Mouse (Mus musculus): Measurements from ENCODE around the gene Jph2. TPM values are rescaled to one million over a fixed set of nuclear protein-coding genes. Genes with fewer than 3 reads are reported as not detected.

The Jph2 gene
- polyA plus RNA-seq, 2 experiments = 2.6 to 8.2 TPM

GRCm38 (mm10) chr2:163362940-163363921, 34.6 kb downstream of the Jph2 start:
- Histone ChIP-seq H3K9me3 (ENCODE audit: control insufficient read depth, low read length) (no peaks in the 10 kb centered on the region), H3K27me3 (ENCODE audit: control insufficient read depth, insufficient read depth, low read length) (no peaks in the 10 kb centered on the region), H3K36me3 (ENCODE audit: control insufficient read depth, insufficient read depth, low read length) (no peaks in the 10 kb centered on the region), H3K4me2 (replicated peaks; ENCODE audit: low read depth, low read length, severe bottlenecking) (no peak overlapping the region), H3K4me3 (replicated peaks; ENCODE audit: low read length) (no peak overlapping the region), H3K4me1 (ENCODE audit: control insufficient read depth, insufficient read depth, low read length) (no peaks in the 10 kb centered on the region), H3K9ac (ENCODE audit: low read depth, low read length, severe bottlenecking) (no peak overlapping the region), H3K27ac (replicated peaks; ENCODE audit: low read depth, low read length) (no peak overlapping the region)
- TF ChIP-seq POLR2A (IDR thresholded peaks at IDR 0.05; ENCODE audit: borderline replicate concordance, extremely low read depth, insufficient read depth, insufficient read length) = no peak
- WGBS = 75% methylated on average over 12 of the region's 12 CpGs
- DNase-seq (ENCODE audit: low spot score) = no peak
- ATAC-seq (ENCODE audit: low FRiP score, low read depth) = no peak

- DNase-seq (ENCODE audit: low spot score) = no peak
- no peak overlapping the region for H3K4me2 ChIP-seq (replicated peaks; ENCODE audit: low read depth, low read length, severe bottlenecking)
- H3K9me3 ChIP-seq (ENCODE audit: control insufficient read depth, low read length) = no peaks in the 10 kb centered on the region
- WGBS = 69% methylated on average over 16 of the region's 16 CpGs
- H3K9ac ChIP-seq (ENCODE audit: low read depth, low read length, severe bottlenecking) = no peak overlapping the region
- no peak overlapping the region for H3K27ac ChIP-seq (replicated peaks; ENCODE audit: low read depth, low read length)
- no peaks in the 10 kb centered on the region for H3K36me3 ChIP-seq (ENCODE audit: control insufficient read depth, insufficient read depth, low read length)
- no peaks in the 10 kb centered on the region for H3K27me3 ChIP-seq (ENCODE audit: control insufficient read depth, insufficient read depth, low read length)
- TF ChIP-seq POLR2A (IDR thresholded peaks at IDR 0.05; ENCODE audit: borderline replicate concordance, extremely low read depth, insufficient read depth, insufficient read length) = no peak
- no peak for ATAC-seq (ENCODE audit: low FRiP score, low read depth)
- no peak overlapping the region for H3K4me3 ChIP-seq (replicated peaks; ENCODE audit: low read length)
- H3K4me1 ChIP-seq (ENCODE audit: control insufficient read depth, insufficient read depth, low read length) = no peaks in the 10 kb centered on the region
Measured at GRCm38 (mm10) chr2:163360858-163361623, 36.8 kb downstream of the Jph2 start.

- WGBS = 43% methylated on average over 2 of the region's 2 CpGs
- DNase-seq (ENCODE audit: low spot score) (no peak), ATAC-seq (ENCODE audit: low FRiP score, low read depth) (no peak)
- Histone ChIP-seq H3K4me1 (ENCODE audit: control insufficient read depth, insufficient read depth, low read length) (no peaks in the 10 kb centered on the region), H3K36me3 (ENCODE audit: control insufficient read depth, insufficient read depth, low read length) (no peaks in the 10 kb centered on the region), H3K4me3 (replicated peaks; ENCODE audit: low read length) (no peak overlapping the region), H3K9me3 (ENCODE audit: control insufficient read depth, low read length) (no peaks in the 10 kb centered on the region), H3K27me3 (ENCODE audit: control insufficient read depth, insufficient read depth, low read length) (no peaks in the 10 kb centered on the region), H3K4me2 (replicated peaks; ENCODE audit: low read depth, low read length, severe bottlenecking) (no peak overlapping the region), H3K27ac (replicated peaks; ENCODE audit: low read depth, low read length) (no peak overlapping the region), H3K9ac (ENCODE audit: low read depth, low read length, severe bottlenecking) (no peak overlapping the region)
- TF ChIP-seq POLR2A (IDR thresholded peaks at IDR 0.05; ENCODE audit: borderline replicate concordance, extremely low read depth, insufficient read depth, insufficient read length) = no peak
Measured at GRCm38 (mm10) chr2:163359253-163359652, 38.5 kb downstream of the Jph2 start.

GRCm38 (mm10) chr2:163358662-163359061, 39.1 kb downstream of the Jph2 start:
- TF ChIP-seq POLR2A (IDR thresholded peaks at IDR 0.05; ENCODE audit: borderline replicate concordance, extremely low read depth, insufficient read depth, insufficient read length) = no peak

GRCm38 (mm10) chr2:163356113-163356840, 41.5 kb downstream of the Jph2 start:
- Histone ChIP-seq H3K36me3 (ENCODE audit: control insufficient read depth, insufficient read depth, low read length) (no peaks in the 10 kb centered on the region), H3K9me3 (ENCODE audit: control insufficient read depth, low read length) (no peaks in the 10 kb centered on the region), H3K27me3 (ENCODE audit: control insufficient read depth, insufficient read depth, low read length) (no peaks in the 10 kb centered on the region), H3K9ac (ENCODE audit: low read depth, low read length, severe bottlenecking) (no peak overlapping the region), H3K27ac (replicated peaks; ENCODE audit: low read depth, low read length) (no peak overlapping the region), H3K4me3 (replicated peaks; ENCODE audit: low read length) (no peak overlapping the region), H3K4me2 (replicated peaks; ENCODE audit: low read depth, low read length, severe bottlenecking) (no peak overlapping the region), H3K4me1 (ENCODE audit: control insufficient read depth, insufficient read depth, low read length) (peaks cover 9% of the 10 kb centered on the region)
- ATAC-seq (ENCODE audit: low FRiP score, low read depth) (no peak), DNase-seq (ENCODE audit: low spot score) (no peak)
- TF ChIP-seq POLR2A (IDR thresholded peaks at IDR 0.05; ENCODE audit: borderline replicate concordance, extremely low read depth, insufficient read depth, insufficient read length) = no peak
- 78% methylated on average over 12 of the region's 12 CpGs for WGBS

More at GRCm38 (mm10) chr2:163358662-163359061, 39.1 kb downstream of the Jph2 start:
- Histone ChIP-seq H3K4me1 (ENCODE audit: control insufficient read depth, insufficient read depth, low read length) (peaks cover 5% of the 10 kb centered on the region), H3K9ac (ENCODE audit: low read depth, low read length, severe bottlenecking) (no peak overlapping the region), H3K4me2 (replicated peaks; ENCODE audit: low read depth, low read length, severe bottlenecking) (no peak overlapping the region), H3K4me3 (replicated peaks; ENCODE audit: low read length) (no peak overlapping the region), H3K36me3 (ENCODE audit: control insufficient read depth, insufficient read depth, low read length) (no peaks in the 10 kb centered on the region), H3K9me3 (ENCODE audit: control insufficient read depth, low read length) (no peaks in the 10 kb centered on the region), H3K27me3 (ENCODE audit: control insufficient read depth, insufficient read depth, low read length) (no peaks in the 10 kb centered on the region), H3K27ac (replicated peaks; ENCODE audit: low read depth, low read length) (no peak overlapping the region)
- ATAC-seq (ENCODE audit: low FRiP score, low read depth) = no peak
- DNase-seq (ENCODE audit: low spot score) = no peak
- 71% methylated on average over 5 of the region's 5 CpGs for WGBS

Measured in limb, embryonic 14.5 days (tissue).